Mouse (Mus musculus) MEL (cell line): ENCODE measurements around the gene Ybx1.

Experiments
- CTCF ChIP-seq, 3 experiments: IDR thresholded peaks in 2 of 3; conservative IDR thresholded peaks in 1 of 3; 2 replicates each; pipeline ENCODE4 v1.5.1; 2011 to 2012; ENCODE audit warnings: low read length in 3 of 3, low read depth in 2 of 3, mild to moderate bottlenecking in 2 of 3, improper control_type of control experiment in 1 of 3, inconsistent platforms in 1 of 3, mixed read lengths in 1 of 3, moderate library complexity in 1 of 3; ENCODE audit not compliant: control insufficient read depth in 1 of 3, insufficient read depth in 1 of 3, poor library complexity in 1 of 3, severe bottlenecking in 1 of 3
- ELF1 ChIP-seq: IDR thresholded peaks from 2 replicates; pipeline ENCODE4 v1.6.1; 2014; ENCODE audit warnings: low read depth, mild to moderate bottlenecking, inconsistent platforms, low read length, improper control_type of control experiment, moderate library complexity
- GABPA ChIP-seq: IDR thresholded peaks from 2 replicates; pipeline ENCODE4 v1.6.1; 2012; ENCODE audit warnings: low read depth, mild to moderate bottlenecking, inconsistent platforms, low read length, improper control_type of control experiment, moderate library complexity
- GATA1 ChIP-seq: IDR thresholded peaks from 2 replicates; pipeline ENCODE4 v1.6.1; 2011; ENCODE audit warnings: low read depth, low read length, improper control_type of control experiment
- JUND ChIP-seq: IDR thresholded peaks from 2 replicates; pipeline ENCODE4 v1.6.1; 2011; ENCODE audit warnings: low read depth, mild to moderate bottlenecking, improper control_type of control experiment, low read length
- MAFK ChIP-seq: IDR thresholded peaks from 2 replicates; pipeline ENCODE4 v1.6.1; 2011; ENCODE audit warnings: low read depth, mild to moderate bottlenecking, low read length, improper control_type of control experiment, borderline replicate concordance
- MAX ChIP-seq: IDR thresholded peaks from 2 replicates; pipeline ENCODE4 v1.6.1; 2011; ENCODE audit warnings: low read length, improper control_type of control experiment
- MAZ ChIP-seq: IDR thresholded peaks from 2 replicates; pipeline ENCODE4 v1.6.1; 2012; ENCODE audit warnings: low read depth, mild to moderate bottlenecking, inconsistent platforms, low read length, improper control_type of control experiment
- NELFE ChIP-seq: IDR thresholded peaks from 2 replicates; pipeline ENCODE4 v1.6.1; 2011; ENCODE audit warnings: low read depth, low read length, improper control_type of control experiment
- POLR2AphosphoS5 ChIP-seq: IDR thresholded peaks from 2 replicates; pipeline ENCODE4 v1.6.1; 2012; ENCODE audit warnings: low read depth, borderline replicate concordance, mild to moderate bottlenecking, inconsistent platforms, low read length, moderate library complexity, mixed read lengths
- SIN3A ChIP-seq: IDR thresholded peaks from 2 replicates; pipeline ENCODE4 v1.6.1; 2012; ENCODE audit warnings: low read length, improper control_type of control experiment, inconsistent platforms
- TBP ChIP-seq: IDR thresholded peaks from 2 replicates; pipeline ENCODE4 v1.8.0; 2011; ENCODE audit warnings: low read depth, low read length, improper control_type of control experiment
- TCF12 ChIP-seq: IDR thresholded peaks from 2 replicates; pipeline ENCODE4 v1.6.1; 2014; ENCODE audit warnings: low read depth, mild to moderate bottlenecking, inconsistent platforms, low read length, improper control_type of control experiment, moderate library complexity
- USF1 ChIP-seq: IDR thresholded peaks from 2 replicates; pipeline ENCODE4 v1.6.1; 2014; ENCODE audit warnings: low read depth, mild to moderate bottlenecking, inconsistent platforms, low read length, improper control_type of control experiment, moderate library complexity

- no peak for TF ChIP-seq ELF1
- no peak for TF ChIP-seq MAX
- TF ChIP-seq GATA1 = no peak
- TF ChIP-seq CTCF (IDR thresholded peaks at IDR 0.05 in 2 of 3, conservative IDR thresholded peaks at IDR 0.05 in 1 of 3; ENCODE audit: control insufficient read depth in 1 of 3, insufficient read depth in 1 of 3, low read depth in 2 of 3, low read length in 3 of 3, poor library complexity in 1 of 3, severe bottlenecking in 1 of 3) = no peak
- TF ChIP-seq NELFE = no peak
- TF ChIP-seq GABPA = no peak
- no peak for TF ChIP-seq TCF12
- TF ChIP-seq MAZ = no peak
- TF ChIP-seq TBP = no peak
- TF ChIP-seq POLR2AphosphoS5 = no peak
- TF ChIP-seq JUND = no peak
- no peak for TF ChIP-seq SIN3A
- no peak for TF ChIP-seq USF1
- no peak for TF ChIP-seq MAFK
These were observed 45.9 kb downstream of the Ybx1 start for GRCm38 (mm10) chr4:119248407-119248965.
